Mouse (Mus musculus) C2C12 (cell line): ENCODE measurements around the gene Ankrd26. TPM values are rescaled to one million over a fixed set of nuclear protein-coding genes. Genes with fewer than 3 reads are reported as not detected.
A peak's percentile ranks its signal among the peaks of the same experiment; 100 is the strongest.
"Not testable (repeated sequence)": the region's sequence is repeated elsewhere in the genome, so short reads cannot be mapped to it uniquely, and the experiment has no call there.

Experiments
- H3K27me3 ChIP-seq: one replicate; pipeline ENCODE4 v1.6.1; 2011; ENCODE audit not compliant: control insufficient read depth, insufficient read depth, insufficient read length
- H3K36me3 ChIP-seq: one replicate; pipeline ENCODE4 v1.6.1; 2011; ENCODE audit not compliant: control insufficient read depth, insufficient read depth
- H3K4me3 ChIP-seq: one replicate; pipeline ENCODE4 v1.5.1; 2011; ENCODE audit warnings: mild to moderate bottlenecking, control low read depth; ENCODE audit not compliant: poor library complexity, insufficient read depth, severe bottlenecking
- H3K79me2 ChIP-seq: one replicate; pipeline ENCODE4 v1.6.1; 2011; ENCODE audit not compliant: control insufficient read depth, insufficient read depth
- H3K79me3 ChIP-seq: one replicate; pipeline ENCODE4 v1.6.1; 2011; ENCODE audit warnings: low read depth, control low read depth
- H3ac ChIP-seq: one replicate; pipeline ENCODE3; 2011; ENCODE audit warnings: low read depth; ENCODE audit not compliant: control insufficient read depth, insufficient read length
- CEBPB ChIP-seq: IDR thresholded peaks from one replicate; pipeline ENCODE4 v1.6.1; 2011; ENCODE audit warnings: low read depth, mild to moderate bottlenecking, control low read depth, moderate library complexity
- CTCF ChIP-seq: IDR thresholded peaks from one replicate; pipeline ENCODE4 v1.5.1; 2011; ENCODE audit not compliant: control insufficient read depth, insufficient read depth, insufficient read length
- FOSL1 ChIP-seq: IDR thresholded peaks from one replicate; pipeline ENCODE4 v1.8.0; 2011; ENCODE audit warnings: mild to moderate bottlenecking, low read length; ENCODE audit not compliant: poor library complexity, insufficient read depth, severe bottlenecking
- MAX ChIP-seq: IDR thresholded peaks from one replicate; pipeline ENCODE4 v1.6.1; 2011; ENCODE audit warnings: mild to moderate bottlenecking, control low read depth
- MYOD1 ChIP-seq: IDR thresholded peaks from one replicate; pipeline ENCODE4 v1.6.1; 2011; ENCODE audit warnings: low read depth; ENCODE audit not compliant: control insufficient read depth, insufficient read length
- MYOG ChIP-seq: IDR thresholded peaks from one replicate; pipeline ENCODE4 v1.6.1; 2011; ENCODE audit not compliant: control insufficient read depth, insufficient read length; ENCODE audit errors: extremely low read depth
- USF1 ChIP-seq: IDR thresholded peaks from one replicate; pipeline ENCODE4 v1.6.1; 2011; ENCODE audit warnings: low read depth, mild to moderate bottlenecking, control low read depth, moderate library complexity
- polyA plus RNA-seq: library from polyadenylated mRNA; unstranded; fragments of >200 nt; fragmentation: generic; extraction: Trizol; gene quantifications from one replicate; pipeline ENCODE4 v1.2.1, GENCODE M21; 2012; ENCODE audit warnings: missing spikeins

Ankrd26 gene
- polyA plus RNA-seq, 1 experiment = 1.6 TPM

DNA sequence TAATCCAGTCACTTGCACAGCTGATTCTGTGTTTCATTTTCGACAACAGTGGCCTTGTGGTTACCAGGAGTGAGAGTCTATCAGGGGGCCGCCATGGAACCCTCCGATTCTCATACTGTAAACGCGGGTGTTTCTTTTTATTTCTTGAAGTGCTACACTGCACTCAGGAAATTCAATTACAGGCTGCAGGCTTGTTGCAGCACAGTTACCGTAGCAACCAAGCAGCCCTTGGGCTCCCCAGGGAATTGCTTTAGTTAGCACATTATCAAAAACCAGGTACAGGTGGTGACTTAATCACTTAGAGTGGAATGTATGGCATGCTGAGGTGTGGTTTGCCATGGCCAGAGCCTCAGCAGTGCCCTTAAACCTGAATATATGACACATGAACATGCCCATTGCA lies 12.3 kb upstream of the Ankrd26 start:
- Histone ChIP-seq H3K79me2 (no peaks in the 10 kb centered on the region), H3K79me3 (no peaks in the 10 kb centered on the region), H3K27me3 (no peaks in the 10 kb centered on the region), H3K4me3 (no peak overlapping the region), H3ac (no peak overlapping the region), H3K36me3 (no peaks in the 10 kb centered on the region)
- TF ChIP-seq MYOG = no peak
- no peak for TF ChIP-seq CEBPB
- TF ChIP-seq USF1 = no peak
- TF ChIP-seq CTCF = no peak
- no peak for TF ChIP-seq MYOD1
- no peak for TF ChIP-seq MAX
- TF ChIP-seq FOSL1 = no peak

DNA sequence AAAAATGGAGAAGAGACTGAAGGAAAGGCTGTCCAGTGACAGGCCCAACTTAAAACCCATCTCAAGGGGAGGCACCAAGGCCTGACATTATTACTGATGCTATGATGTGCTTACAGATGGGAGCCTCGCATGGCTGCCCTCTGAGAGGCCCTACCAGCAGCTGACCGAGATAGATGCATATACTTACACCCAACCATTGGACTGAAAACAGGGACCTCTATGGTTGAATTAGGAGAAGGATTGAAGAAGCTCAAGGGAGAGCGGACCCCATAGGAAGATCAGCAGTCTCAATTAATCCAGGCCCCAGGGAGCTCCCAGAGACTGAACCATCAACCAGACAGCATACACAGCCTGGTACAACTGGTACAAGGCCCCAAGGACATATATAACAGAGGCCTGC lies 5.8 kb upstream of the Ankrd26 start:
- Histone ChIP-seq H3K79me3 (peaks cover 2% of the 10 kb centered on the region), H3K79me2 (no peaks in the 10 kb centered on the region), H3K4me3 (no peak overlapping the region), H3K36me3 (no peaks in the 10 kb centered on the region), H3K27me3 (no peaks in the 10 kb centered on the region), H3ac (no peak overlapping the region)
- TF ChIP-seq CTCF = no peak
- no peak for TF ChIP-seq MYOD1
- no peak for TF ChIP-seq MAX
- no peak for TF ChIP-seq USF1
- TF ChIP-seq FOSL1 = no peak
- no peak for TF ChIP-seq CEBPB
- TF ChIP-seq MYOG = no peak

DNA sequence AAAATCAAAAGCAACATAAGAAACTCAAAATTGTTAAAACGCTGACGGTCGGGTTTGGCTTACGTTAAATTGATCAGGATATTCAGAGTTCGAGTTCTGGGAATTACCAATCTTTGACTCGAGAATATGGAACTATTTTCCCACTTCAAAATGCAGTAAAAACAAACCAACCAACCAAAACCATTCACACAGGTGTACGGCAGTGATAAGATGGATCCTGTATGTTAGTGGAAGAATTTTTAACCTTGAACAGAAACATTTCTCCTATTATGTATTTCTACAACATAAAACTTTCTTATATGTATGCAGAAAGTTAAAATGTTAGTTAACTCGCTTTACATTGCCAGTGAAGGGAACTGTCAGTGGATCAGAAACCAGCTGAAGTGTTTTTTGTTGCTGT lies 801 bp downstream of the Ankrd26 start:
- TF ChIP-seq CEBPB (no peak), MYOD1 (no peak), FOSL1 (no peak), USF1 (no peak), MAX (no peak), MYOG (no peak), CTCF (no peak)
- Histone ChIP-seq H3K4me3 (peak overlapping the region; percentile 59), H3K79me2 (peaks cover 16% of the 10 kb centered on the region), H3K36me3 (peaks cover 11% of the 10 kb centered on the region), H3ac (peak overlapping the region; percentile 90), H3K27me3 (no peaks in the 10 kb centered on the region), H3K79me3 (peaks cover 11% of the 10 kb centered on the region)

DNA sequence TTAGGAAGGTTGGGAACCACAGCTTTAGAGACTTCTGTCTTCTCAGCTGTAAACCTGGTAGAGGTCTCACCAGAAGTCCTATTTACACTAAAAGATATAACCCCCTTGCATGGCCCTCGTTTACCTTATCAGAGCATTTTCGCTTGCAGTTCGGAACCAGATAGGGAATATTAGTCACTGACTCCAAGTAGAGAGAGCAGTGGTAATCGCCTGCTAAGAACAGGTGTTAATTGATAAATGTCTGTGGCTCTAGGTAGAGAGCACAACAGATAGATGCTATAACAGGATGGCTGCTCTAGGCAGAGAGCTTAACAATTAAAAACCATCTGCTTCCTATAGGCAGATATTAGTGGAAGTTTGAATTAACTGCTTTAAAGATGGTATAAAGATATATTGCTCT lies 23.4 kb downstream of the Ankrd26 start:
- H3K27me3 ChIP-seq = no peaks in the 10 kb centered on the region

DNA sequence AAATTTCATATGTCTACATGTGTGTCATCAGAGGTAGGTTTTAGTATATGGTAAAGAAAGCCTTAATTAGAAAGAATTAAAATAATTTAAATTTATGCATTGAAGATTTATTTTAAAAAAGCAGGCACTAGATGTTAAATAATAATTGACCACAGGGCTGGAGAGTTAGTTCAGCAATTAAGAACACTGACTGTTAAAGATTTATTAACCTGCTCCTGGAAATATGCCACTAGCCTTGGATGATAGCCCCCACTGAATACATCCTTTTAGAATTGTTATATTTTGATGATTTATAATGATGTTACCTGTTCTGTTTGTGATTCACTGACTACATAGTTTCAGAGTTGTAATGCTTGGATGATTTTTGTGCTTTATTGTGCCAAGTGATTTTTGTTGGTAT lies 24.8 kb downstream of the Ankrd26 start:
- H3K79me2 ChIP-seq, H3ac ChIP-seq, H3K27me3 ChIP-seq, H3K4me3 ChIP-seq, H3K79me3 ChIP-seq: not testable (repeated sequence)
- H3K36me3 ChIP-seq = peaks cover 63% of the 10 kb centered on the region

More for the DNA sequence above, 23.4 kb downstream of the Ankrd26 start:
- Histone ChIP-seq H3K4me3 (no peak overlapping the region), H3K79me3 (no peaks in the 10 kb centered on the region), H3ac (no peak overlapping the region), H3K36me3 (peaks cover 69% of the 10 kb centered on the region), H3K79me2 (no peaks in the 10 kb centered on the region)
- TF ChIP-seq MYOG (no peak), MYOD1 (no peak), FOSL1 (no peak), MAX (no peak), CTCF (no peak), USF1 (no peak), CEBPB (no peak)

DNA sequence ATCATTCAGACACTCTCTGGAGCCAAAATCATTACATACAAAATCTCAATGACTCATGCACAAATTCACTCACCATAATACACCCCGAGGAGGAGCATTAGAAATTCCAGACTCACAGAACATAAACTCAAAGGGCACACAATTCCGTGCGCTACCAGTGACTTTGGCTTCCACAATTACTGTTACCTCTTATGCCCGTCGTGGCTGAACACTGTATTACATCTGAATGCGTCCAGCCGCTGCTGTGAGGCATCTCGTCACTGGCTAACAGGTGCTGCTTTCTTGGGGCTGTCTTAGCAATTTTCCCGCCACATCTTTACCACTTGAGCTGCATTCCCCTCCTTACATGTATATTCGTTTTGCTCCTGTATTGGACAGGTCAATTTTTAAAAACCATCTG lies 26.7 kb downstream of the Ankrd26 start:
- Histone ChIP-seq H3K79me2 (no peaks in the 10 kb centered on the region), H3K79me3 (no peaks in the 10 kb centered on the region), H3K36me3 (peaks cover 66% of the 10 kb centered on the region), H3K4me3 (no peak overlapping the region), H3ac (no peak overlapping the region), H3K27me3 (no peaks in the 10 kb centered on the region)
- TF ChIP-seq USF1 (no peak), CTCF (no peak), CEBPB (no peak), MAX (no peak), FOSL1 (no peak), MYOD1 (no peak)
